Mouse (Mus musculus): Measurements from ENCODE around the gene Cacna1i.

Gene Cacna1i

GRCm38 (mm10) chr15:80401387-80401898 lies 114.4 kb downstream of the Cacna1i start:
- no peak for DNase-seq (ENCODE audit: low spot score in 2 of 2)

- no peak for DNase-seq (ENCODE audit: low spot score in 2 of 2)
Measured at GRCm38 (mm10) chr15:80401980-80402379, 114.9 kb downstream of the Cacna1i start.

GRCm38 (mm10) chr15:80407873-80408272 lies 120.8 kb downstream of the Cacna1i start:
- no peak for DNase-seq (ENCODE audit: low spot score in 2 of 2)

DNA sequence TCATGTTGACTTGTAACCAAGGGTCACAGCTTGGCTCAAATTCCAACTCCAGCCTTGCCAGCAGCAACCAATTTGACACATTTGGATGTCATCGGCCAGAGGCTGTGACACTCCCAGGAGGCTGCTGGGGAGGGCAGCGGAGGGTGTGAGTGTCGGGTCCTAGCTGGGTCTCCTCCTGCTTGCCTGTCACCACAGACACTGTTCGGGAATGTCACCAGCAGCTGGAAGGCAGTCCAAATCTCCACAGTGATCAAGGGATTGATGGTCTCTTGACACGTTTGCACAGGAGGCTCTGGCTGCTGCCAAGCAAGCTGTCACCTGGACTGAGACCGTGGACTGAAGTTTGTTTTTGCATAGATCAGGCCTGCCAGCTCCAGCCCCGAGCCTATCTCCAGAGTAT lies 123.6 kb downstream of the Cacna1i start:
- DNase-seq (ENCODE audit: low spot score in 2 of 2), result no peak

DNA sequence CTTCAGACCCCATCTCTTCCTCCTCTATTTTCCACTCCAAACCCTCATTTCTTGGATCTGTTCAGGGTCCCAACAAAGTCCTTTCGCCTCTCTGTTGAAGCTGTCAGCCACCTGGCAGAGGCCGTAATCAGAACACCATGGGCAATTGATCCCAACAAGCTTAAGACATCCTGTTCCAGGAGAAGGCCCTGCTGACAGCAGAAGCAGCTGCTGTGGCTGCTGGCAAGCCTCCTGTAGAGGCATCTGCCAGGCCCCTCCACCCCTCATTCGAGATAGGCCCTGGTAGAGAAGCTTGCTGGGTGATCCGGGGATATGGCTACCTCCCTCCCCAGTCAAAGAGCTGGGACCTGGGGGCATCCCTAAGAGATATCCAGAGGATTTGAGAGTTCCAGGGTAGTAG lies 126.0 kb downstream of the Cacna1i start:
- DNase-seq (ENCODE audit: low spot score in 2 of 2), result no peak

- no peak for DNase-seq (ENCODE audit: low spot score in 2 of 2)
Measured at GRCm38 (mm10) chr15:80413988-80414721, 127.1 kb downstream of the Cacna1i start.

GRCm38 (mm10) chr15:80415132-80415531 lies 128.1 kb downstream of the Cacna1i start:
- no peak for DNase-seq (ENCODE audit: low spot score in 2 of 2)

GRCm38 (mm10) chr15:80417066-80417465 lies 130.0 kb downstream of the Cacna1i start:
- DNase-seq (ENCODE audit: low spot score in 2 of 2), result no peak

DNA sequence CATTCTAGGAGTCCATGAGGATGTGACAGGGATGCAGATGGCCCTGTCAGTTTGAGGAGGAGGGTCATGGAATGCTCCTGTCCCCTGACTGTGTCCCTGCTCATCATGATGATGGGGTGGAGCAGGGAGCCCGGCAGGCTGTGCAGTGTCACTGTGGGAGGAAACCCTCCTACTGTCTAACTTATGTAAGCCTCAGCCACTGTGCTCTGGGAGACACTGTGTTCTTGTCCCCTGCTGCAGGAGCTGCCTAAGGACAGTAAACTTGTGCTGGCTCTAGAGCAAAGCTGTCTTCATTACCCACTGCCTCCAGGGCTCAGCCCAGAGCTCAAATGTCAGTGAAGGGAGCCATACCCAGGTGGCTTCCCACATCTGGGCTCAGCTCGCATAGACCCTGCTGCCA lies 131.1 kb downstream of the Cacna1i start:
- DNase-seq (ENCODE audit: low spot score in 2 of 2), result no peak

DNA sequence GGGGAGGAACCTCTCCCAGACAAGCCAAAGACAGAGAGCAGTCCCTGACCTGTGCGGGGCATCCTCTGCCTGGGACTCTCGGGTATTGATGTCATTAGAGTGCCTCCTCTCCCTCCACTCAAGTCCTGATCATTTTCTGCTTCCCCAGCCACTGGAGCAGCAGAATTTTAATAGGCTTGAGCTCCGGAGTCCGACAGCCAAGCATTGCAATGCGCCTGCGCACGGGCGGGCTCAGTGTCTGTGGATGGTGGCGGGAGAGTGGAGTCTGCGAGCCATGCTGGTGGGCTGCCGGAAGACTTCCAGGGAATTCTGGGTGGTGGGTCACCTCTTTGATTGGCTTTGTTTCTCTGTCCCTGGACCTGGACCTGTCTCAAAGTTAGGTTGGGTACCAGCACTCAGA lies 143.3 kb downstream of the Cacna1i start:
- no peak for DNase-seq (ENCODE audit: low spot score in 2 of 2)

GRCm38 (mm10) chr15:80436961-80437360 lies 149.9 kb downstream of the Cacna1i start:
- DNase-seq (ENCODE audit: low spot score in 2 of 2), result no peak

DNA sequence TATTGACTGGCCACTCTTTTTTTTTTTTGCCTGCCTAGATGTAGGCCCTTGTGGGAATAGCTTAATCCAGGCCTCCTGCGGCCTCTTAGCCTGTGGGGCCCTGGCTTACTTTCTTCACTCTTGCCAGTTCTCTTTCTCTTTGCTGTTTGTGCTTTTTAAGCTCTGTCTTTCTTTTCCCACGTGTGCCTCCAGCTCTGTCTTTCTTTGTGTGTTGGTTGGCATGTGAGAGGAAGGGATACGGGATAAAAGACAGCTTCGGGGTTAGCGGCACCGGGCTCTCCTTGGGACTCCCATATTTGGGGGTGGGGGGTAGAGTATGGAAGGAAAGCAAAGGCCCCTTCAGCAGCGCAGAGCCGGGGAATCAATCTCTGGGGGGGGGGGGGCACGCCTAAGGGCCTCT lies 151.0 kb downstream of the Cacna1i start:
- no peak for DNase-seq (ENCODE audit: low spot score in 2 of 2)

DNA sequence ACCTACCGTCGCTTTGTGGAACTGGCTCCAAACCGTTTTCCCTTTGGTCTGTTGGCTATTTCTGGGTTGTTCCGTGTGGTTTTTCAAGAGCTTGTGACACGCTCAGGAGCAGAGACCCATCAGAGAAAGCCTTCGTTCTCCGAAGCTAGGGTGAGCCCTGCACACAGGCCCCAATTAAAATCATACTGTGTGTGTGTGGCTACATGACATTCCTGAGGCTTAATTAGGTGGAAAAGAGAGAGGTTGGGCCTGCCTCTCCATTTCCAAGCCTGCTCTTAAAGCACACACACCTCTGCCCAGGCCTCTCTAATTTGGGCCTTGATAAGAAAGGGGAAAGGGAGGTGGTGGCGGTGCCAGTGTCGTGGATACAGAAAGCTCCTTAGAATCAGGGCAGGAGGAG lies 151.4 kb downstream of the Cacna1i start:
- DNase-seq (ENCODE audit: low spot score in 2 of 2), result no peak

GRCm38 (mm10) chr15:80440195-80440594 lies 153.2 kb downstream of the Cacna1i start:
- DNase-seq (ENCODE audit: low spot score in 2 of 2), result no peak

DNA sequence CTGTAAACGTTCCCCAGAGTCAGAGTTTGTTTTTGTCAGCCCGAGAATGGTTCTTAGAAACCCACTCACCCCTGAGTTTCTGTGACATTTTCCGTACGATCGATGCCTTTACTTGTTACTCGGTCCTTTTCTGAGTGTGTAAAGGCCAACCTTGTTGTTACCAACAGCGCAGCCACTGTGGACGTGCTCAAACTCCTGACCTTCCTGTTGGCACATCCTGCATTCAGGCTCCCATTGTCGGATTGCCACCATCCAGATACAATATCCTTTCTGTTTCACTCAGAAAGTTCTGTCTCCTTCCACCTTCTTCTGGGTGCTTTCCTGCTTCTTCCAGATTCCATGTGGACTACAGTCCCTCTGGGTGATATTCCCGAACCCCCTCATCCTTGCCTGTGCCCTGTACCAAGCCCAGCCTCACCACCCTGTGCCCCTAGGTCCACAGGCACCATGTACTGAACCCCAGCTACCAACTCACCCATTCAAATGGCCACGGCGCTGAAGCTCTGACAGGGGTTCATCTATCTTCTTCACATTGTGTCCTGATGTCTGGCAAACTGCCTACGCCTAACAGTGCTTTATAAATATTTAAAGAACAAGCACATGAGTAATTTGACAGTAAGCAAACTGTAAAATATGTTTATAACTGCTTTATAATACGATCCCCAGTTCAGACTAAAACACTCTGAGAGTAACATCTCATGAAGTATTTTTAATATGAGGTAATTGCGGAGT lies 159.1 kb downstream of the Cacna1i start:
- no peak for DNase-seq (ENCODE audit: low spot score in 2 of 2)
